Mouse (Mus musculus): Measurements from ENCODE around the gene Anxa4.

Gene Anxa4

DNA sequence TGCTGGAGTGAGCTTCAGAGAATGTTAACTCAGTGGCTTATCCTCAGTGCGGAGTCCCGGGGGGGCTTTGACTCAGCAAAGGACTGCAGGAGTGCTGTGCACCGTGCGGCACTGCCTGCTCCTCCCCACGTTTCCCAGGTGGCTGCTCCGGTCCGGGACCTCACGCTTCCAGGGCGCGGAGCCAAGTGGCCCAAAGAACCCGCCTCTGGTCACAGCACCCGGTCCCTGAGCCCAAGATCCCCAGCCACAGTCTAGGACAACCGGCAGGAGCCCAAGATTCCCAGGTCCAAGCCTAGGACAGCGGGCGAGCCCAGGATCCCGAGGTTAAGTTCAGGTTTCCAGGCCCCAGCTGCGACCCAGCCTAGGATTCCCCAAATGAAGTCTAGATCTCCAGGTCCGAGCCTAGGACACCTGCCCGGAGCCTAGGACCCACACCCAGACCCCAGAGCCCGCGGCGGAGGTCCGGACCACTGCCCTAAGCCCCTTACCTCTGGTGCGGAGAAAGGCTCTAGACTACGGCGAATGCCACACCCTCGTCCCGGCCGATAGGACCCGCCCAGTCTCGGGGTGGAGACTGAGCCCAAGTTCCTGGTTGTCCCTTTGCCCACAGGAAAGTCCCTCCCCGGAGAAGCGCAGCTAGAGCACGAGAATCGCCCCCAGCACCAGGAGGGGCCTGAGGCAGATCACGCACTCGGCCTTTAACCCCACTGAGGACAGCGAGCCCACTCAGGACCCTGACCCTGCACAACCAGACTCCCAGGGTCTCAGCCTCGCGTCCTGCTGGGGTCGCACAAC, at the start of gene Anxa4:
Anxa4 (minus strand) TSS at position 564 of the 795 bp plus-strand sequence.
- DNase-seq = peak; percentile 30 to 41

DNA sequence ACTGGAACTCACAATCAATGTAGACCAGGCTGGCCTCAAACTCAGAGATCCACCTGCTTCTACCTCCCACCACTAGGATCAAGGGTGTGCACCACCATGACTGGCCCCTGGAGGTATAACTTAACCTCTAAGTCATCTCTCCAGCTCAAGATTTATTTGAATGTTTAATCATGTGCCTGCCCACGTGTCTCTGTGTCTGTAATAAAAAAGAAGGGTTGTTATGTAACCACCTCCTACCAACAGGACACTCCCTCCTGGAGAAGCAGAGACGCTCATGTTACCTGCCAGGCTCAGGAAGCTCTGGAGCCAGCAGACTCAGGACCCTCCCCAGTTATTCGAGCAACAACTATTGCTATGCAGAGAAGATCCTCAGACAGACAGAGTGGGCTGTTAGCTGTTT, 48.6 kb upstream of the Anxa4 start:
- no peak for DNase-seq

DNA sequence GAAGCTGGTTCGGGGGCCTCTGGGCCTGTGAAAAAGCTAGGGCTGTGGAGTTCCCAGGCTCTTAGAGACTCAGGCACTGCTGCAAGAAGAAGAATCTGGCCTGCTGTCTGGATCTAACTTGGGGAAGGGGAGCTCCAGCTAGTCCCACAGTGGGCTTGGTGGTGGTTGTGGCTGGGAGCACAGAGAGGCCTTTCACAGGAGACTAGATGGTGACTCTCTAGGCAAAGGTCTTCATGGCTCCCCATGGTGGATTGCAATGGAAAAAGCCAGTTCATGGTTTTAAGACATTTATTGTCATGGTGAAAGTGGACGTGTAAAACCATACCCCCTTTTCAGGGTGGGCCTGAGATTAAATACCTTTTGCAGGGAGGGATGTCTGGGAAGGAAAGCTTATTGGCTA, 45.7 kb upstream of the Anxa4 start:
- DNase-seq = no peak

DNA sequence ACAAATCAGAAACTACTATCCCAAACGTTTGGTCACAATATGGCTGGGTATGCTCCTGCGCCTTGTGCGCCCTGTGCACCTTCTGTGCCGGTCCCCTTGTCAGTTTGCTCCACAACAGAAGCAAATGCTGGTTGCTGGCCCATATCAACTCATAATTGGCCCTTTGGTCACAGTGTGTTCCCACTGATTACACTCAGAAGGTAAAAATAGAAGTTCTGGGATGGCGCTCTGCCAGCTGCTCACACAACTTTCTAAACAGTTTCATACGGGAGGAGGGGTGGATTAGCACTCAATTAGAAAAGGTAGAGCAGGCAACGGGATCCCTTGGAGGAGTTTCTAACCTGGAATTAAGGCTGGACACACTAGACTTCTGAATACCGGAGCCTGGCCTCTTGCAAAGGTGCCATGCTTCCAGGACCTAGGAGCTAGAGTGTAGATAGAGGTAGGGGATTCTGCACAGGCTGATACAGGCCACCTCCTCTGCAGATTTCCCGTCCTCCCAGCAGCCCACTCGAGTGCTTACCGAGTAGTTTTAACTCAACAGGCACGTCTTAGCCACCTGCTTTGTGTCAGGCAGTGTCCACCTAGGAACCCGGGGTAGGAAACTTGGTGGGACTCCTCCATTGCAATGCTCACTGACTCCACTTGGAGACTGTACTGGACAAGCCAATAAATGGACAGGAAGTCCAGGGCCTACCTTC, 39.6 kb upstream of the Anxa4 start:
- DNase-seq = no peak

DNA sequence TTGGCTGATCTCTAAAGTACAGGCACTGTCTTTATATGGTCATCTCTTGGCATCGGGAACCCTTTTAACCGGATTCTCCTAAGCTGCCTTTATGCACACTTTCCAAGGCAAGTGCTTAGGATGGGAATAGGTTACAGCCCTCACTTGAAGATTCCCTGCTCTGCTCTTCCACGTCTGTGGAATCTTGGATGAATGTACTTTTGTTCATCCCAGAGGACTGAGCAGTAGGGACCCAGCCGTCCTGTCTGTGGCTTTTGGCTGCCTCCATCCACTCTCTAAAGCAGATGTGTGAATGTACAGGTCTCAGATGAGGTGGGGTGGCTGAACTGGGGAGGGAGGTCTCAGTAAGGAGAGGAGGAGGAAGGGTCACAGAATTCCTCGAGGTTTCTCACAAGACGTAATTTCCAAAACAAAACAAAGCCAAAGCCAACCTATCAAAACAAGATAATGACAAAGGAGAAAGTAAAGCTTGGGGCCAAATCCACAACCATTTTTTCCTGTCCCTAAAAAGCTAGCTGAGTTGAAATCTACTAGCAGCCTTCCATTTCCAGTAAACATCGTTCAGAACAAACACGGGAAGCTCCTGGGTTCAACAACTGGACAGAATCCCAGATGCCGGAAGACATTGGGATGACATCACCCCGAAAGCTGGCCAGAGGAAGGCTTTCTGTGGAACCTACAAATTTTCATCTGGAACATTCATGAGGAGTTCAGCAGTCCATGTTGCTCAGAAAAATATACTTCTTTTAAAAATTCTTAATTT, 37.5 kb upstream of the Anxa4 start:
- no peak for DNase-seq

DNA sequence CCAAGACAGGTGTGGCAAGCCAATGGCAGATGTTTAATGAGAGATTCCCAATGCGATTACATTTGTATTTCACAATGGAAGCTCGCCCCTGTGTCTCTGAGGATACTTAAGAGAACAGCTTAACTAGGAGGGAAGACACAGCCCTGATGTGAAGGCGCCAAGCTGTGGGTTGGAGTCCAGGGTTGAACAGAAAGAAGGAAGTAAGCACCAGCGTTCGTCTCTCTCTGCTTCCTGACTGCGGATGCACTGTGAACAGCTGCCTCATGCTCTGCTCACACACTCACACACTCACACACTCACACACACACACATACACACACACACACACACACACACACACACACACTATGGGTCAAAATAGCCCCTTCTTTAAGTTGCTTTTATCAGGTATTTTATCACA, 36.4 kb upstream of the Anxa4 start:
- no peak for DNase-seq

DNA sequence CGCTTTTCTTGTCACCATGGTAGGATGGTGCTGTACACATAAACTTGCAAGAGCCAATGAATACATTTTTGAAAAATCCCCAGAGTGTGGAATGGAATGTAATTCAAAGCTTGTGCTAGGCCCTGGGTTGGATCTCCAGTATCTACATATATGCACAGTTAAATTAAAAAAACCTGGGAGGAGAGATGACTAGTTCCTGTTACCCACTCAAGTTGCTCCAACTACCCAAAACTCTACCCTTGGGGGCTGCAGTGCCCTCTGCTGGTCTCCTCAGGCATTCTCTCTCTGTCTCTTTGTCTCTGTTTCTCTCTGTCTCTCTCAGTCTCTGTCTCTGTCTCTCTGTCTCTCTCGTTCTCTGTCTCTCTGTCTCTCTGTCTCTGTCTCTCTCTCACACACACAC, 34.0 kb upstream of the Anxa4 start:
- no peak for DNase-seq

DNA sequence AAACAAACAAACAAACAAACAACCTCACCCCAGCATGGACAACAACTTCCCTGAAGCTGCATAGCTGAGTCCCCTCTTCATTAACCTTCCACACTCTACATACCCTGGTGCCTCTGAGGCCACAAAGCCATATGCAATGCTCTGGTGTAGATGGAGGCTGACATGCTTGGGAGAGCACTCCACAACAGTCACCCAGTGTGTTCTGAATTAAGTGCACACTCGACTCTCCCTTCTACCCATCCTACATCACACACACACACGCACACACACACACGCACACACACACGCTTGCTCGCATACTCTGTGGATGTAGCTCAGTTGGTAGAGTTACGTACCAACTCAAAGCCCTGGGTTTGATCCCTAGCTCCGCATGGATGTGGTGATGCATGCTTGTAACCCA, 31.0 kb upstream of the Anxa4 start:
- no peak for DNase-seq

DNA sequence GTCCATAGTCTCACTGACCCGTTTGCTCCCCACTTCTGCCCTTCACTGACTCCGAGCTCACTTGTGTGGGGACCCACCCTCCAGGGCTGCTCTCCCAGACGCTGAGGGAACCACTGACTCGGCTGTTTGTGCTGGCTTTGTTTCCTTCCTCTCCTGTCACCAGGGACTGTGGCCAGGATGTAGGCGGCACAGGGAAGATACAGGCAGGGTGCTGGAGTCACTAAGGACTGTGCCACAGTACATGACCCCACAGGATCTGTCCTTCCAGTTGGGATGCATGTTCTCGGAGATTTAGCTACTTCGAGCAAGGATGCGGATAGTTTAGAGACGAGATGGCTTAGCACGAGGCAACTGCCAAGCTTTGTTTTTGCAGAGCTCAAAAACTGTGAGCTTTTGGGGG, 30.4 kb upstream of the Anxa4 start:
- DNase-seq = peak in 1 of 2 experiments; percentile 20

DNA sequence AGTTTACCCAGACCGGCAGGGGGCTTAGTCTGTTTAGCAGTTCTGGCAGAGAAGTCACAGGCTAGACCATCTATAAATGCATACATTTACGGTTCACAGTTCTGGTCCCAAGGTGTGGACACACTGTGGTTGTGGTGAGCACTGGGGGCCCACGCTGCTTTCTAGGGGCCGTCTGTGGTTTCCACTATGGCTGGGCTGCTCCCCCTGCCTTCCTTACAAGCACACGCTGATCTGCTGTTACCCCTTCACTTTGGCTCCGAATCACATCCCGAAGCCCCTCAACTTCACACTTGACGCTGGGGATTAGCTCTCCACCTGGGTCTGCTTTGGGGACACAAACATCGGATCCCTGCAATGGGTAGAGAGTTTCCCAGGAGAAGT, 29.7 kb upstream of the Anxa4 start:
- DNase-seq = peak in 1 of 2 experiments; percentile 26

DNA sequence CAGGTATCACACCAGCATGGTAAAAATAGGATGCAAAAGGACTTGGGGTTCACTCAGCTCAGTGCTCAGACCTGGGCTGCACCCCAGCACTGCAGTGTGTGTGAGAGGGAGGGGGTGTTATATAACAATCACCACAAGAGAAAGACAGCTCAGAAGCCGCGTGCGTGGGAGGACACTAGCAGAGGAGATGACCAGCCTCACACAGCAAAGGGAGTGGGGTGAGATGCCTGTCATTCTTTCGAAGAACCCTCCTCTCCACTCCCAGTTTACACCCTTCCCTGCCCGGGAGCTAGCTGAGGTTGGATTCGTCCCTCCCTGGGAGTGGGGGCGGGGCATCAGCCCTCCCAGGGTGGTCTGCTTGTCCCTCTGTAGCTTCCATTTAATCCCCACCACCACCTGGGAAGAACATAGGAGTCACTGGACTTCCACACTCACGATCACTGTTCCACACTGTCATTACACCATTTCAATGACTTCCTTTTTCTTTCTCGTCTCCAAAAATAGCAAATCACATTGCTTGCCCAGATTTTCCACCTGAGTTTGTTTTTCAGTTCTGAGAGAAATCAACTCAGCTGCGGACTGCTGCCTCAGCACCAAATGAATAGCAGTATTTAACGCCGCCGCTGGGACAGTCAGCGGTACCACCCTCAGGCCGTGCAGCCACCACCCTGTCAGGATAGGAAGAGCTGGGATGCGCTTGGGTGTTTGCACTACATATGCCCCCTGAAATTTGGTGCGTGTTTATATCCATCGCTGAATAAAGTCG, 29.1 kb upstream of the Anxa4 start:
- DNase-seq = peak; percentile 81 to 84

DNA sequence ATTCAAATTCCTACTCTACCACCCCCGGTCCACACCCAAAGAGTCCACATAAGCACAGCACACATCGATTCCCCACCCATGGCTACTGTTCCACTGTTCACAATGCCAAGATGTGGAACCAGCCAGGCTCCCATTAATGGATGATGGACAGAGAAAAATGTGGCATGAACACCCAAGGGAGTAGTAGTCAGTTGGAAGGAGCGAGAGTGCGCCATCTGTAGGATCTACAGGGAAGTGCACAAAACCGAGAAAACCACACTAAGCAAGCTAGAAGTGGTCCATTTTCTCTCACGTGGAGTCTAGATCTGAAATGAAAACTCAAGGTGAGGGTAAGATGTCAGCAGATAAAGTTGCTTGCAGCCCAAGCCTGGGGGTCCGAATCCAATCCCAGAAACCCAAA, 27.3 kb upstream of the Anxa4 start:
- DNase-seq = peak in 1 of 2 experiments; percentile 53

DNA sequence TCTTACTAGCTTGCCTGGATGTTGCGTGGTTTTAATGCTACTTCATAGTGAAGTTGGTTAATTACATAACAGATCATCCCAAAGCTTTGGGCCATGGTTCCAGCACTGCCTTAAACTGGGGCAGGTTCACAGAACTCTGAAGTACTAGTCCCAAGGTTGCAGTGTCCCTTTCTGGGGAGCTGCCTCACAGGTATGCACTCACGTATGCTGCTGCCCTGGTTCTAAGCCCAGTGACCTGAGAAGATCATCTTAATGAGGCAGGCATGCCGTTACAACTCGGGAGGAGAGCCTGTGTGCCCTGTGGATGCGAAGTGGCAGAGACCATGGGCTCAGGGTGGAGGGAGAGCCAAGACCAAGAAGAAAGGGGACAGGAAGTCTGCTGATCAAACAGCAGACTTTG, 26.5 kb upstream of the Anxa4 start:
- no peak for DNase-seq

DNA sequence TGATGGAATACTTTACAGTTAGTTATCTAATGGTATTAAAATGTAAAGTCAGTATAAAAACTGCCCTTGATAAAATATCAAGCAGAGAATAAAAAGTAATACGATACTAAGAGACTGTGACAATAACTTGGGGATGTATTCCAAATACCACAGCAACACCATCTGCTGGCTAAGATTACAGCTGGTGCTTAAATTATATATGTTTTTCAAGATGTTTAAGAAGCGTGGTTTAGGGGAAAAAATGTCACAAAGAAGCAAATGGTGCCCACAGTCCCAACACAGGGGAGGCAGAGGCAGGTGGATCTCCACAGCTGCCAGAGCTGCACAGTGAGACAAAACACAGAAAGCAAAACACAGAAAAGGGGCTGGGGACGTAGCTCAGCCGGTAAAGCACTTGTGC, 25.5 kb upstream of the Anxa4 start:
- DNase-seq = no peak

DNA sequence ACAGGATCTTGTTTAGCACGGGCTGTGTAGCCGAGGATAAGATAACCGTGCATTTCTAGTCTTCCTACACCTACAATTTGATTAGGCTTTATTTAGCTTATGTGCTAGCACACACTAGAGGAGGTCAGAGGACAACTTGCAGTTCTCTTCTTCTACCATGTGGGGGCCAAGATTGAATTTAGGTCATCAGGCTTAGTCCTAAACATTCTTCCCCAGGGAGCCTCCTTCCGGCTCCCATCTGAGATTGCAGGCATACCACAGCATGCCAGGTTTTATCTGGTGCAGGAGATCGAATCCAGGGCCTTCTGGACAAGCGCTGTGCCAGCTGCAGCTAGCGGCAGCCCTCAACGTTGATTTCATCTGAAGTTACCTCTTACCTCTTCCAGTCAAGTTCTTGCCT, 23.2 kb upstream of the Anxa4 start:
- DNase-seq = peak; percentile 47 to 60

DNA sequence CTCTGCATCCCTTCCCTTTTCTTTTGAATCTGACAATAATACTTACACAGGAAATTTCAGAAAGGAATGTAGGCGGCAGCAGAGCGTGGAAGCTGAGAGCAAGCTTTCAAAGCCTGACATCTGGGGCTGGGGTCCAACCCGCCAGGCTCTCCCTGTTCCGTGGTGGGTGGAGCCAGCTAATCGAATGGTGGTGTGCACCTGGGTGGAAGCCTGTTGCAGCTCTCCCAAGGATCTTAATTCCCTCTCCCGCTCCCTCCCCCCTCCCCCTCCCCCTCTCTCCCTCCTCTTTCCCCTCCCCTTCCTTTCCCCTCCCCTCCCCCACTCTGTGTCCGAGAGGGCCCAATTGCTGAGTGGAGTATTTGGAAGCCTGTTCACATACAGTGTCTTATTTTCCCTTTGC, 22.1 kb upstream of the Anxa4 start:
- DNase-seq = peak in 1 of 2 experiments; percentile 20

DNA sequence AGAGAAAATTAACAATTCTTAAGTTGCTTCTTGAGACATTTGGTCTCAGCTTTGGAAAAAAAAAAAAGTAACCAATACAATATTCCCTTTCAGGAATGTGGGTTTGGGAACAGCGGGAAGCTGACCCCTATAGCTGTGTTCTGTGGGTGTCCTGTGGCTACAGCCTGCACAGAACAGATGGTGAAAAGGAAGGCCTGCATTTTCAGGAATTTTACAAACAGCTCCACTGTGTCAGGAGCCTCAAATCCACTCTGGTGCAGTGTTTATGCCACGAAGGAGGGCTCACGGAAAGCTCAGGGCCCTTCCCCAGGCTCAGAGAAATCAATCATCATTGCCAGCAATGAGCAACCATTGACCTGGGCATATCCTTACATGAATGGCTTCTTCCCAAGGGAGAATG, 21.5 kb upstream of the Anxa4 start:
- no peak for DNase-seq

DNA sequence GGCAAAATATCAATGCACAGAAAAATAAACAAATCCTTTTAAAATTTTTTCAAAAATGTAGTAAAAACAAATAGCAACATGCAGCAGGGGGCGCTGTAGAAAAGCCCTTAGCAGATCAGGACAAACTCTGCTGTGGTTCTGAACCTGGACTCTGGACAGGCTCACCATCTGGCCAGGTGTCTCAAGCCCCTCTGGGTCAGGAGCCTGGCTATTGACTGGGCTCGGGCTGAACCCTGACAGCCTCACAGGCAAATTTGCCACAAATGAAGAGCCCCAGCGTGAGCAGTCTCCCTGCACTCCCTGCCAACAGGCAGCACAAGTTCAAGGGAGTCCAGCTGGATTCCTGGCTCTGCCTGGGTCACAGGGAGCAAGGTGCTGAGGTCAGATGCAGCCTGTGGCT, 20.0 kb upstream of the Anxa4 start:
- peak; percentile 58 to 75 for DNase-seq

DNA sequence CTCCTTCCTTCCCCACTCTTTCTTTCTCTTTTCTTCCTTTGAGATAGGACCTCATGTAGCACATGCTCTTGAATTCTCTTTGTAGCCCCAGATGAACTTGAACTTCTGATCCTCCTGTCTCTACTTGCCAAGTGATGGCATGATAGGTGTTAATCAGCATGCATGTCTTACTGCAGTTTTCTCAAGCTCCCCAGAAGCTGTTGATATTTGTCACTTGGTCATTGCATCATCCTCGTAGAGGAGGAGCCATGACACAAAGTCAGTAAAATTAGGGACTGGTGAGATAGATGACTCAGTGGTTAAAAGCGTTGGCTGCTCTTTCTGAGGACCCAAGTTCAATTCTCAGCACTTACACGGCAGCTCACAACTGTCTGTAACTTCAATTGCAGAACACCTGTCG, 19.5 kb upstream of the Anxa4 start:
- no peak for DNase-seq

DNA sequence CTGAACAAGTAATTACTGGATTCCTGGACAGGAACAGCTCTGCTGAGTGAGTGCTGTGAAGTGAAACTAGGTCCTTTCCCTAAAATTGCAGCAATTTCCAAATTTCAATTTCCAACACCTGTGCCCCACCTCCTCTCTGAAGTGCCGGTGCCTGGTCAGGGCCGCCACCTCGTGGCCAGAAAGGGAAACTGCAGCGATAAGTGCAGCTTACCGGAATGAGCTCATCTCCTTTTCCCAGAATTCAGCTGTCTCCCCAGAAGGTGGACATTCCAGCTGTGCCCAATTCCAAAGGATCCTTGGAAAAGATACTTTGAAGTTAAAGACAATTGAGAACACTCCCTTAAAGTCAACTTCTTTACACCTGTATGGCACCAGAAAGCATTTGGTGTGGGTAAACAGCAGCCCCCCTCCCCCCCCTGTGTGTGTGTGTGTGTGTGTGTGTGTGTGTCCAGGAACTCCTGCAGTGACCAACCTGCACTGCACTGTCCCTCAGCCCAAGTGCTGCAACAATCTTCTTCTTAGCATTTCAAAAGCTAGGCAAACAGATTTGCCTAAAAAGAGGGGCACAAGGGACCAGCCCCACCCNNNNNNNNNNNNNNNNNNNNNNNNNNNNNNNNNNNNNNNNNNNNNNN, 13.2 kb upstream of the Anxa4 start:
- peak; percentile 84 to 86 for DNase-seq

DNA sequence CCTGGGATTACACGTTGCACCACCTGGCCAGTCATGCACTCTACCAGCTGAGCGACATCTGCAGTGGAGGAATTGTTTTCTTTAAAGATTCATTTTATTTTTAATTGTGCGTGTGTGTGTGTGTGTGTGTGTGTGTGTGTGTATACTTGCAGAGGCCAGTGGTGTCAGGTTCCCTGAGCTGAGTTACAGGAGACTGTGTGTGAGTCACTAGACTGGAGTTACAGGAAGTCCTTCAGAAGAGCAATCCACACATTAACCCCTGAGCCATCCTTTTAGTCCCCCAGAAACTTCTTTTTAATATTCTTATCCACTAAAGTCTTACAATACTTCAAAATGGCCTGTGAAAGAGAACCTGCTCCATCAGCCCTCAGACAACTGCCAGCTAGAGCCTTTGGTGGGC, 11.3 kb upstream of the Anxa4 start:
- no peak for DNase-seq

DNA sequence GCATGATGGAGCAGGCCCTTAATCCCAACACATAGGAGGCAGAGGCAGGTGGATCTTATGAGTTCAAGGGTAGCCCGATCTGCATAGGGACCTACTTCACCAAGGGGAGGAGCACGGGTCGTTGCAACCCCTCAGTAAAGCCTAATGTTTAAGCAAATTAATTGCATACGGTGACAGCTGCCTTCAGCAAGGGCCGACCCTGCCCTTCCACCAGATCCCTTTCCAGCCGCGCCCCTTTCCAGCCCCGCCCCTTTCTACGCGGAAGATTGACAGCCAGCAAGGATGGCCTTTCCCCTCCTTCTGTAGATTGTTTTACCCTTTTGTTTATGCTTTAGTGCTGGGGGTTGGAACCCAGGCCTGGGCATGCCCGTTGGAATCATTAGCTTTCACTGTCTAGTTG, 8.0 kb upstream of the Anxa4 start:
- DNase-seq = no peak

DNA sequence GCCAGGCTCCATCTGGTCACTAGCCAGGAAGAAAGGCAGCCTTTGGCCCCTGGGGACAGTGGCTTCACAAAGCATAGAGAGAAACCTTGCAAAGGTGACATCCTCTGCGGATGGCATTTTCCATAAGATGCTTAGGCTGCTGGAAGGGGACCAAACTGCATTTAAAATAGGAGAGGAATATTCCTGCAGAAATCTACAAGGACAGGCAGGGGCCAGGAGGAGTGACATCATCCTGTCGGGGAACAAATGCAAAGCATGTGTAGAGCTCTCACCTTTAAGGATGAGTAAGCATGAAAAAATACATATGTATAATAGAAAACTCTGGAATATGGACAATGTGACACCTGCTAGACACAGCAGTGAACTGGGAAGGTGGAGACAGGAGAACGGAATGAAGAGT, 7.1 kb upstream of the Anxa4 start:
- DNase-seq = no peak

All from cerebellum, postnatal 14 days (tissue).